Mouse (Mus musculus): ENCODE measurements at regions not wholly inside any gene's neighbourhood (a gene's known extent, or its start where the extent isn't known, plus 50 kb on each side); places are given as distances from the start of the nearest gene placed in this dataset.

DNA sequence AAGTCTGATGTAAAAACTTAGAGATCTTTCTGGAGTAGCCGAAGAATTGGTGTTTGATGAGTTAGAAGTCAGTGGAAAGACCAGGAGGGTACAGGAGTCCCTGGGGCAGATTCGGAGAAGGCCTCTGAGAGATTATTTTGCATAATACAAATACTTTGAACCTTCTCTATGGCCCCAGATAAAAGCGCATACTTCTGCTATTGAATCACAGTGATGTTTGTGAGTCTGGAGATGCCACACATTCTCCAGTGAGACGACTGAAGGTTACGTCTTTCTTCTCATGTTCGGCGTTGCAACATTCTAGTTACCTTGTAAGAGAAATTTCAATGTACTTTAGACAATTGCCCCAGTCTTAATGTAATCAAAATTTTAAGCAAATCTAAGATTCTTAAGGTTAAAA, 107.9 kb downstream of the Gm11146 start:
- TF ChIP-seq POLR2A (IDR thresholded peaks at IDR 0.05; ENCODE audit: low read depth, low read length) (no peak), CTCF (IDR thresholded peaks at IDR 0.05; ENCODE audit: extremely low read depth, insufficient read length, insufficient replicate concordance, low read depth, low read length) (no peak)

Data from small intestine, adult 2 months (tissue).